Mouse (Mus musculus) embryonic facial prominence, embryonic 11.5 days (tissue): ENCODE data around the gene Sdhc. TPM values are rescaled to one million over a fixed set of nuclear protein-coding genes. Genes with fewer than 3 reads are reported as not detected.
"Not testable (repeated sequence)": the region's sequence is repeated elsewhere in the genome, so short reads cannot be mapped to it uniquely, and the experiment has no call there.

Experiments used
- ATAC-seq: fragments of 200-750 bp; cut with Nextera tagmentation; replicated peaks from 2 replicates; pipeline ENCODE4 v1.8.0; 2017; ENCODE audit warnings: low read depth; ENCODE audit not compliant: insufficient number of reproducible peaks, low FRiP score, low TSS enrichment
- DNase-seq: peaks from one replicate; pipeline ENCODE4 v3.0.0-alpha.2; 2015; ENCODE audit warnings: low spot score
- H3K27ac ChIP-seq: fragments of 300-500 bp; sonication (generic); replicated peaks from 2 replicates; pipeline ENCODE4 v1.5.1; 2014; ENCODE audit warnings: mild to moderate bottlenecking, low read depth, low read length, control low read depth
- H3K27me3 ChIP-seq: fragments of 300-500 bp; sonication (generic); 2 replicates; pipeline ENCODE4 v1.6.1; 2014; ENCODE audit warnings: mild to moderate bottlenecking, low read length, moderate library complexity, mixed read lengths; ENCODE audit not compliant: control insufficient read depth, insufficient read depth
- H3K36me3 ChIP-seq: fragments of 300-500 bp; sonication (generic); replicated peaks from 2 replicates; pipeline ENCODE4 v1.6.1; 2014; ENCODE audit warnings: low read depth, mild to moderate bottlenecking, low read length, moderate library complexity, mixed read lengths; ENCODE audit not compliant: control insufficient read depth, insufficient read depth
- H3K4me1 ChIP-seq: fragments of 300-500 bp; sonication (generic); 2 replicates; pipeline ENCODE4 v1.6.1; 2014; ENCODE audit warnings: low read length, mixed read lengths; ENCODE audit not compliant: control insufficient read depth, insufficient read depth
- H3K4me2 ChIP-seq: fragments of 300-500 bp; sonication (generic); 2 replicates; pipeline ENCODE4 v1.6.1; 2014; ENCODE audit warnings: low read depth, mild to moderate bottlenecking, control low read depth, low read length, moderate library complexity
- H3K4me3 ChIP-seq: fragments of 300-500 bp; sonication (generic); 2 replicates; pipeline ENCODE4 v1.5.1; 2014; ENCODE audit warnings: low read depth, low read length, control low read depth
- H3K9ac ChIP-seq: fragments of 300-500 bp; sonication (generic); replicated peaks from 2 replicates; pipeline ENCODE4 v1.6.1; 2014; ENCODE audit warnings: mild to moderate bottlenecking, control low read depth, low read length
- H3K9me3 ChIP-seq: fragments of 300-500 bp; sonication (generic); replicated peaks from 2 replicates; pipeline ENCODE4 v1.6.1; 2016; ENCODE audit warnings: mild to moderate bottlenecking, low read length, inconsistent platforms, mixed read lengths; ENCODE audit not compliant: control insufficient read depth
- WGBS: fragments of 180-500 bp; shearing (Covaris S2); extraction: QIAGEN DNeasy Blood & Tissue Kit; methylation state at CpG from one replicate; pipeline ENCODE4 v1.1.7; 2014; 5-methylcytosine and 5-hydroxymethylcytosine counted together
- microRNA-seq: library from miRNA; unstranded; fragments of <30 nt; microRNA quantifications from one replicate; pipeline ENCODE4, GENCODE M21; 2016; ENCODE audit warnings: borderline number of aligned reads
- polyA plus RNA-seq: library from polyadenylated mRNA; unstranded; fragments of >200 nt; fragmentation: Nextera tagmentation; extraction: Ambion mirVana; gene quantifications from 2 replicates; pipeline ENCODE4 v1.2.1, GENCODE M21; 2014

Gene Sdhc
- polyA plus RNA-seq, 1 experiment from 2014 or later, result 252 TPM

DNA sequence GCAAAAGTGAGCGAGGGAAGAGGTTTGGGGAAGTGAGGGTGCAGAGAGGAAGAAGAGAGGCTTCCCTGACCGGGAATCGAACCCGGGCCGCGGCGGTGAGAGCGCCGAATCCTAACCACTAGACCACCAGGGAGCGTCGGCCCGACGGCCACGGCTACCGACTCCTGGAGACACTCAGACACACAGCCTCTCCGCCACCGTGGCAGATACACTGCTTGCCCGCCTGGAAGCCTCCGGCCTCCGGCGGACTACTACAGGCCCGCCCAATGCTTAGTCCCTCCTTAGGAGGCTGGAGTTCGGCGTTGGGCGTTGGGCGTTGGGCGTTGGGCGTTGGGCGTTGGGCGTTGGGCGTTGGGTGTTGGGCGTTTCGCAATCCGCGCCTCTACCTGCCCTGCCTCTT, 71.1 kb downstream of the Sdhc start:
- H3K4me2 ChIP-seq, H3K36me3 ChIP-seq, H3K27me3 ChIP-seq, DNase-seq, H3K9ac ChIP-seq, H3K4me1 ChIP-seq, H3K9me3 ChIP-seq, H3K4me3 ChIP-seq, H3K27ac ChIP-seq: not testable (repeated sequence)
- ATAC-seq, result peak; percentile 57
- WGBS, result 11% methylated on average over 1 of the region's 35 CpGs

DNA sequence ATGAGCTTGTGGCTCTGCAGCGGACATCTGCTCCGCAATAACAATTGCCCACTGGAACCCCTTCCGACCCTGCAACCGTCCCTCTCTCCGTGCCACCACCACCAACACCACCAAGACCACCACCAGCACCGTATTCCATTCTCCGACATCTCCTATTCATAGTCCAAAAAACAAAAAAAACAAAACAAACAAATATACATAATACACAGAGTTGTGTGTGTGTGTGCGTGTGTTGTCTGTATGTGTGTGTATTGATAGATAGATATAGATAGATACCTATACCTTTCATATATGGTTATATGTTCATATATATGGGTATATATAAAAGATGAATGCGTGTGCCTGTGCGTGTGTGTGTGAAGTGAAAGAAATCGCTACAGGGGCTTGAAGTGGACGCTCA, 72.0 kb downstream of the Sdhc start:
- not testable (repeated sequence) for DNase-seq, ATAC-seq, H3K4me1 ChIP-seq, H3K9me3 ChIP-seq, H3K27ac ChIP-seq, H3K9ac ChIP-seq, H3K4me2 ChIP-seq, H3K36me3 ChIP-seq, H3K4me3 ChIP-seq
- peaks cover 16% of the 10 kb centered on the region for H3K27me3 ChIP-seq
- 24% methylated on average over 12 of the region's 12 CpGs for WGBS

DNA sequence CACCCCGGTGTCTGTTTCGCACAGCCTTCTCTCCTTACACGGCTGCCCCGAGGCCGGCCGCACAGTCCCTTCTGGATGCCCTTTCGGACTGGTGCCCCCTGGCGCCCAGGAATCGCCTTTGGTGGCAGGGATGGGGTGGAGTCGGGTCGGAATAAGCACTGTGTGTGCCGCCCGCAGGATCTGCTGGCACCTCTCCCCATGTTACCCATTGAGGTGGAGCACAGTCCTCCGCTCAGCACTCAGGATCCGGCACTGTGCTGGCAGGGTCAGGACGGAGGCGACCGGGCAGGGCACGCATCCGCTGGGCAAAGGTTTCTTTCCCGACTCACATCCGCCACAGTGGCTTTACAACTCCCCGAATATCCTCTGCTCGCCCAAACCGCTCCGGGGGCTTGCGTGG, 72.4 kb downstream of the Sdhc start:
- H3K36me3 ChIP-seq, DNase-seq, H3K4me1 ChIP-seq, H3K4me2 ChIP-seq, H3K9me3 ChIP-seq, H3K27ac ChIP-seq, H3K9ac ChIP-seq, H3K4me3 ChIP-seq: not testable (repeated sequence)
- 3% methylated on average over 17 of the region's 27 CpGs for WGBS
- peak; percentile 20 for ATAC-seq
- peaks cover 16% of the 10 kb centered on the region for H3K27me3 ChIP-seq

DNA sequence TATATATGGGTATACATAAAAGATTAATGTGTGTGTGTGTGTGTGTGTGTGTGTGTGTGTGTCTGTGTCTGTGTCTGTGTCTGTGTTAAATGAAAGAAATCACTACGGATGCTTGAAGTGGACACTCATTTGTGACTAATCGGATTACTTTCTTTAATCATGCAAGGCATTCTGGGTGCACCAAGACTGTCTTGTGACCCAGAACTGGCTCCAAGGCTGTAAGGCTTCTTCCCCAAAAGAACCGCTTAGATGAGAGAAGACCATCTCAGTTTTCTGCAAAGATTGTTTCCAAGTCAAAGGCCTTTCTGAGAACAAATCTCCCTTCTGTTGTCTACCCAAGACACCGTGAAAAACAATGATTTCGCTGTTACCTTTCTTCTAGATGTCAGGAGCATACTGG, 73.2 kb downstream of the Sdhc start:
- not testable (repeated sequence) for H3K27ac ChIP-seq, H3K9ac ChIP-seq, H3K4me2 ChIP-seq, H3K36me3 ChIP-seq, H3K4me3 ChIP-seq, DNase-seq, H3K4me1 ChIP-seq, ATAC-seq, H3K9me3 ChIP-seq
- 38% methylated on average over 5 of the region's 5 CpGs for WGBS
- H3K27me3 ChIP-seq, result peaks cover 16% of the 10 kb centered on the region

Small RNA genes lying within 50 kb of the gene (microRNA-seq; reads per million reads assigned to microRNA genes)
- not detected for gene Gm27844

Other genes with a start within 250 kb of the Sdhc start
- not detected in 2 replicates for gene Fcrlb, start 237.7 kb downstream of the Sdhc start, polyA plus RNA-seq
- gene Fcrla, start 223.0 kb downstream of the Sdhc start, polyA plus RNA-seq, result not detected in 2 replicates
- gene Fcgr2b, start 174.1 kb downstream of the Sdhc start, polyA plus RNA-seq, result 0.52 TPM in 1 of 2 replicates, not detected in the other
- 0.17 and 0.22 TPM in 2 replicates for gene Fcgr4, start 131.7 kb downstream of the Sdhc start, polyA plus RNA-seq
- gene Fcgr3, start 85.7 kb downstream of the Sdhc start, polyA plus RNA-seq, result 6.5 and 7.9 TPM in 2 replicates
- gene Cfap126, start 36.7 kb downstream of the Sdhc start, polyA plus RNA-seq, result 1.4 and 1.7 TPM in 2 replicates
- 1.1 and 1.9 TPM in 2 replicates for gene Mpz, start 108 bp upstream of the Sdhc start, polyA plus RNA-seq
- 13.5 and 15.6 TPM in 2 replicates for gene Pcp4l1, start 45.7 kb upstream of the Sdhc start, polyA plus RNA-seq
- gene Nr1i3, start 63.4 kb upstream of the Sdhc start, polyA plus RNA-seq, result 0.22 and 0.26 TPM in 2 replicates
- gene Tomm40l, start 71.9 kb upstream of the Sdhc start, polyA plus RNA-seq, result 20.2 and 29.9 TPM in 2 replicates
- gene Apoa2, start 74.5 kb upstream of the Sdhc start, polyA plus RNA-seq, result 3.5 and 3.7 TPM in 2 replicates
- 19.9 and 22.0 TPM in 2 replicates for gene Fcer1g, start 83.8 kb upstream of the Sdhc start, polyA plus RNA-seq
- gene Adamts4, start 99.8 kb upstream of the Sdhc start, polyA plus RNA-seq, result 5.1 and 6.1 TPM in 2 replicates
- gene Ndufs2, start 100.8 kb upstream of the Sdhc start, polyA plus RNA-seq, result 266 and 272 TPM in 2 replicates
- gene B4galt3, start 119.7 kb upstream of the Sdhc start, polyA plus RNA-seq, result 56.8 and 60.5 TPM in 2 replicates
- 58.3 and 59.8 TPM in 2 replicates for gene Ppox, start 130.6 kb upstream of the Sdhc start, polyA plus RNA-seq
- gene Usp21, start 137.4 kb upstream of the Sdhc start, polyA plus RNA-seq, result 96.1 and 102 TPM in 2 replicates
- gene Ufc1, start 144.4 kb upstream of the Sdhc start, polyA plus RNA-seq, result 109 and 114 TPM in 2 replicates
- gene Dedd, start 178.5 kb upstream of the Sdhc start, polyA plus RNA-seq, result 51.7 and 56.7 TPM in 2 replicates
- 29.8 and 31.5 TPM in 2 replicates for gene Nit1, start 195.0 kb upstream of the Sdhc start, polyA plus RNA-seq
- gene Pfdn2, start 195.1 kb upstream of the Sdhc start, polyA plus RNA-seq, result 60.7 and 70.1 TPM in 2 replicates
- 1.2 and 1.4 TPM in 2 replicates for gene Klhdc9, start 210.2 kb upstream of the Sdhc start, polyA plus RNA-seq
- gene Nectin4, start 219.5 kb upstream of the Sdhc start, polyA plus RNA-seq, result 2.4 and 2.5 TPM in 2 replicates
- gene Arhgap30, start 238.4 kb upstream of the Sdhc start, polyA plus RNA-seq, result 0.39 and 0.52 TPM in 2 replicates